Mouse (Mus musculus) fibroblast of lung, adult 2 months (primary cell): ENCODE results near the gene Dlx1.

Source experiments
- DNase-seq: peaks from one replicate; pipeline ENCODE4 v3.0.0-alpha.2; 2011; ENCODE audit warnings: low read depth

The Dlx1 gene

GRCm38 (mm10) chr2:71546640-71547071 is 18.7 kb downstream of the Dlx1 start, which contains the start of gene Dlx2:
TSS of gene Dlx2 (minus strand) at chr2:71546754.
- DNase-seq = no peak

- DNase-seq = no peak
Observed at GRCm38 (mm10) chr2:71547829-71548228, 19.9 kb downstream of the Dlx1 start.

GRCm38 (mm10) chr2:71550330-71550729 is 22.4 kb downstream of the Dlx1 start:
- DNase-seq = no peak

GRCm38 (mm10) chr2:71551704-71552103 is 23.8 kb downstream of the Dlx1 start:
- DNase-seq = no peak

GRCm38 (mm10) chr2:71556071-71556470 is 28.2 kb downstream of the Dlx1 start:
- no peak for DNase-seq

- no peak for DNase-seq
Observed at GRCm38 (mm10) chr2:71566466-71566865, 38.6 kb downstream of the Dlx1 start.

- DNase-seq = no peak
Observed at GRCm38 (mm10) chr2:71573736-71574135, 45.8 kb downstream of the Dlx1 start.

- DNase-seq = no peak
Observed at GRCm38 (mm10) chr2:71577059-71577458, 49.1 kb downstream of the Dlx1 start.

GRCm38 (mm10) chr2:71580632-71581466 is 52.9 kb downstream of the Dlx1 start:
- DNase-seq = no peak

- no peak for DNase-seq
Observed at GRCm38 (mm10) chr2:71581488-71581887, 53.6 kb downstream of the Dlx1 start.
